Mouse (Mus musculus): ENCODE data around the gene Zdhhc14.

- TF ChIP-seq POLR2A (IDR thresholded peaks at IDR 0.05; ENCODE audit: borderline replicate concordance, insufficient read depth, low read length) = no peak
- no peak for TF ChIP-seq CTCF (IDR thresholded peaks at IDR 0.05; ENCODE audit: borderline replicate concordance, insufficient read depth, low read depth, low read length)
These were observed 25.2 kb upstream of the Zdhhc14 start for GRCm38 (mm10) chr17:5467177-5467576.

Data from cerebellum, adult 2 months (tissue).